In the genomic region with DNA sequence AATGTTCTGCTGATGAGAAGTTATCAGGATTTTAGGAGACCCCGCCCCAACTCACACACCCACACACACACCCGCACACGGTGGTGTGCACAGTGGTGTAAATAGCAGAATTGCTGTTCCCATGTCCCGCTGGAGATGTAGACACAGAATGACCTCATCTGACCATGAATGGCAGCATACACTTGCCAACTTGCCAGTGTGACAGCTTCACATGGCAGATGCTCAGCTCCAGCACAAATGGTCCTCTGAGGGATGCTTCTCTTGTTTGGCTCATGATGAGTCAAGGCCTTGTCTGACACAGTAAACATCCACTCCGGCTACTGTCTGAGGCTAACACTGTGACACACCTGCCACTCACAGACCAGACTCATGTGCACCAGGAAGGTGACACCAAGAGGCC, we compare ENCODE assay signal across 8 mouse cellular contexts. TPM values are rescaled to one million over a fixed set of nuclear protein-coding genes. Genes with fewer than 3 reads are reported as not detected.
A peak's percentile ranks its signal among the peaks of the same experiment; 100 is the strongest.
DNase-seq lines count a peak whose midpoint lies in the region; ATAC-seq lines count a peak whose summit lies in the region.

No protein-coding gene starts in this region.

- no peak for DNase-seq in lung, postnatal 25 days (ENCODE audit: low spot score)
- DNase-seq in cerebellum, postnatal 10 days = peak; percentile 78 to 82
- peak; percentile 18 to 38 for DNase-seq in left cerebral cortex, postnatal 36 days (ENCODE audit: low spot score in 2 of 2)
- no peak for DNase-seq in embryo, embryonic 10 days (ENCODE audit: low spot score)

- no peaks in the 10 kb centered on the region for H3K36me3 ChIP-seq in lung, embryonic 15.5 days
- no peaks in the 10 kb centered on the region for H3K36me3 ChIP-seq in heart, embryonic 16.5 days (ENCODE audit: control insufficient read depth, insufficient read depth)
- no peaks in the 10 kb centered on the region for H3K36me3 ChIP-seq in midbrain, embryonic 15.5 days (replicated peaks)

- no peaks in the 10 kb centered on the region for H3K27me3 ChIP-seq in lung, embryonic 15.5 days
- H3K27me3 ChIP-seq in heart, embryonic 16.5 days (ENCODE audit: control insufficient read depth, insufficient read depth, low read length) = no peaks in the 10 kb centered on the region
- no peaks in the 10 kb centered on the region for H3K27me3 ChIP-seq in midbrain, embryonic 15.5 days (replicated peaks)

- peak overlapping the region; percentile 97 for H3K27ac ChIP-seq in lung, embryonic 15.5 days
- H3K27ac ChIP-seq in heart, embryonic 16.5 days (ENCODE audit: low read length) = peak overlapping the region; percentile 89
- H3K27ac ChIP-seq in midbrain, embryonic 15.5 days = peak overlapping the region; percentile 86

- no peak overlapping the region for H3K4me3 ChIP-seq in lung, embryonic 15.5 days
- no peak overlapping the region for H3K4me3 ChIP-seq in heart, embryonic 16.5 days (ENCODE audit: low read length)
- H3K4me3 ChIP-seq in midbrain, embryonic 15.5 days = no peak overlapping the region

- no peak overlapping the region; the same call in 1 of the 2 replicates for H3K4me2 ChIP-seq in lung, embryonic 15.5 days
- no peak overlapping the region; the same call in 1 of the 2 replicates for H3K4me2 ChIP-seq in heart, embryonic 16.5 days (ENCODE audit: low read depth, low read length)
- no peak overlapping the region for H3K4me2 ChIP-seq in midbrain, embryonic 15.5 days

- WGBS in lung, embryonic 15.5 days = 47% methylated on average over 5 of the region's 5 CpGs
- WGBS in heart, embryonic 16.5 days = 47% methylated on average over 5 of the region's 5 CpGs
- 73% methylated on average over 5 of the region's 5 CpGs for WGBS in midbrain, embryonic 15.5 days

- no peak overlapping the region for H3K9ac ChIP-seq in lung, embryonic 15.5 days
- H3K9ac ChIP-seq in heart, embryonic 16.5 days (ENCODE audit: low read length) = peak overlapping the region; percentile 30
- H3K9ac ChIP-seq in midbrain, embryonic 15.5 days = no peak overlapping the region

- H3K9me3 ChIP-seq in lung, embryonic 15.5 days = no peaks in the 10 kb centered on the region
- no peaks in the 10 kb centered on the region for H3K9me3 ChIP-seq in heart, embryonic 16.5 days (replicated peaks; ENCODE audit: control insufficient read depth, low read length)
- H3K9me3 ChIP-seq in midbrain, embryonic 15.5 days = no peaks in the 10 kb centered on the region

- peaks cover 54% of the 10 kb centered on the region for H3K4me1 ChIP-seq in lung, embryonic 15.5 days
- peaks cover 49% of the 10 kb centered on the region for H3K4me1 ChIP-seq in heart, embryonic 16.5 days (ENCODE audit: control insufficient read depth, insufficient read depth, low read length)
- peaks cover 26% of the 10 kb centered on the region for H3K4me1 ChIP-seq in midbrain, embryonic 15.5 days

- peak; percentile 20; the same call in 1 of the 2 replicates for ATAC-seq in lung, embryonic 15.5 days (ENCODE audit: borderline replicate concordance, extremely low read depth, low FRiP score, low TSS enrichment)
- ATAC-seq in heart, embryonic 16.5 days (replicated peaks; ENCODE audit: extremely low read depth, insufficient read depth, low FRiP score) = 0 out of 2 replicates have a peak, but pooled peaks have one; percentile 5
- no peak; the same call in 1 of the 2 replicates for ATAC-seq in midbrain, embryonic 15.5 days (replicated peaks)
- no peak for ATAC-seq in activated CD4-positive, CD25-positive, alpha-beta regulatory T cell, adult 4 months

- intact Hi-C loops in left cerebral cortex, postnatal 36 days (cut with DNase I) = no loop called here

RNA-seq across cellular contexts. Expression of gene Amz1, which starts 44.4 kb away (rescaled TPM):
- polyA plus RNA-seq in lung, embryonic 15.5 days (2015; fragmentation: Nextera tagmentation; extraction: Ambion mirVana) = 1.2 and 1.3 TPM in 2 replicates
- polyA plus RNA-seq in heart, embryonic 16.5 days (2015; fragmentation: Nextera tagmentation; extraction: Ambion mirVana) = 0.90 and 1.1 TPM in 2 replicates
- 10 to 100 TPM; 16.6 to 24.8 TPM for total RNA-seq in left cerebral cortex, postnatal 36 days (2021)
- polyA plus RNA-seq in midbrain, embryonic 15.5 days (2015; fragmentation: Nextera tagmentation; extraction: Ambion mirVana) = 5.0 and 5.2 TPM in 2 replicates
- polyA plus RNA-seq in activated CD4-positive, CD25-positive, alpha-beta regulatory T cell, adult 4 months (2017; shearing (Covaris generic)) = under 1 TPM in 1 of 2 experiments, not detected in 1; 0.17 TPM

Comparison
In these comparisons a context has a peak if more than half of its experiments do, and no peak if none do; other contexts are left out.
1. ATAC-seq: peak in lung, embryonic 15.5 days (single experiment) and heart, embryonic 16.5 days (single experiment); none in midbrain, embryonic 15.5 days (single experiment) and activated CD4-positive, CD25-positive, alpha-beta regulatory T cell, adult 4 months (single experiment).
2. DNase-seq: peak in cerebellum, postnatal 10 days (2 of 2) and left cerebral cortex, postnatal 36 days (2 of 2); none in lung, postnatal 25 days (single experiment) and embryo, embryonic 10 days (single experiment).
3. Peak in every context shown above with its lines, with median percentiles within 50 percentile points of each other: H3K27ac ChIP-seq.